Mouse (Mus musculus): ENCODE data around the gene Foxo3. TPM values are rescaled to one million over a fixed set of nuclear protein-coding genes. Genes with fewer than 3 reads are reported as not detected.

Gene Foxo3
- 10 to 100 TPM; 39.5 to 46.7 TPM for total RNA-seq (2021)

- DNase-seq (ENCODE audit: extremely low spot score in 1 of 2, low spot score in 1 of 2): peak; percentile 81 to 86
Observed at GRCm38 (mm10) chr10:42276507-42277345, at the start of gene Foxo3. Gene Foxo3 (minus strand): TSS chr10:42276755.

GRCm38 (mm10) chr10:42325305-42325704, 48.8 kb upstream of the Foxo3 start:
- DNase-seq (ENCODE audit: extremely low spot score in 1 of 2, low spot score in 1 of 2): no peak

GRCm38 (mm10) chr10:42323978-42324377, 47.4 kb upstream of the Foxo3 start:
- DNase-seq (ENCODE audit: extremely low spot score in 1 of 2, low spot score in 1 of 2): no peak

- DNase-seq (ENCODE audit: extremely low spot score in 1 of 2, low spot score in 1 of 2): no peak
Observed at GRCm38 (mm10) chr10:42313222-42313786, 36.7 kb upstream of the Foxo3 start.

GRCm38 (mm10) chr10:42312557-42312956, 36.0 kb upstream of the Foxo3 start:
- DNase-seq (ENCODE audit: extremely low spot score in 1 of 2, low spot score in 1 of 2): no peak

GRCm38 (mm10) chr10:42308687-42308987, 32.1 kb upstream of the Foxo3 start:
- DNase-seq (ENCODE audit: extremely low spot score in 1 of 2, low spot score in 1 of 2): no peak

GRCm38 (mm10) chr10:42307980-42308686, 31.6 kb upstream of the Foxo3 start:
- peak; percentile 82 to 88 for DNase-seq (ENCODE audit: extremely low spot score in 1 of 2, low spot score in 1 of 2)

- DNase-seq (ENCODE audit: extremely low spot score in 1 of 2, low spot score in 1 of 2): no peak
Observed at GRCm38 (mm10) chr10:42306422-42306821, 29.9 kb upstream of the Foxo3 start.

GRCm38 (mm10) chr10:42300805-42301204, 24.2 kb upstream of the Foxo3 start:
- DNase-seq (ENCODE audit: extremely low spot score in 1 of 2, low spot score in 1 of 2): no peak

- no peak for DNase-seq (ENCODE audit: extremely low spot score in 1 of 2, low spot score in 1 of 2)
Observed at GRCm38 (mm10) chr10:42299967-42300366, 23.4 kb upstream of the Foxo3 start.

GRCm38 (mm10) chr10:42299426-42299825, 22.9 kb upstream of the Foxo3 start:
- no peak for DNase-seq (ENCODE audit: extremely low spot score in 1 of 2, low spot score in 1 of 2)

- DNase-seq (ENCODE audit: extremely low spot score in 1 of 2, low spot score in 1 of 2): no peak
Observed at GRCm38 (mm10) chr10:42297954-42298353, 21.4 kb upstream of the Foxo3 start.

GRCm38 (mm10) chr10:42297109-42297508, 20.6 kb upstream of the Foxo3 start:
- DNase-seq (ENCODE audit: extremely low spot score in 1 of 2, low spot score in 1 of 2): no peak

- DNase-seq (ENCODE audit: extremely low spot score in 1 of 2, low spot score in 1 of 2): no peak
Observed at GRCm38 (mm10) chr10:42296559-42296958, 20.0 kb upstream of the Foxo3 start.

- DNase-seq (ENCODE audit: extremely low spot score in 1 of 2, low spot score in 1 of 2): no peak
Observed at GRCm38 (mm10) chr10:42295028-42295427, 18.5 kb upstream of the Foxo3 start.

- DNase-seq (ENCODE audit: extremely low spot score in 1 of 2, low spot score in 1 of 2): no peak
Observed at GRCm38 (mm10) chr10:42294392-42294791, 17.8 kb upstream of the Foxo3 start.

- no peak for DNase-seq (ENCODE audit: extremely low spot score in 1 of 2, low spot score in 1 of 2)
Observed at GRCm38 (mm10) chr10:42293877-42294276, 17.3 kb upstream of the Foxo3 start.

GRCm38 (mm10) chr10:42291360-42291759, 14.8 kb upstream of the Foxo3 start:
- no peak for DNase-seq (ENCODE audit: extremely low spot score in 1 of 2, low spot score in 1 of 2)

GRCm38 (mm10) chr10:42287666-42288065, 11.1 kb upstream of the Foxo3 start:
- no peak for DNase-seq (ENCODE audit: extremely low spot score in 1 of 2, low spot score in 1 of 2)

- DNase-seq (ENCODE audit: extremely low spot score in 1 of 2, low spot score in 1 of 2): peak in 1 of 2 experiments; percentile 33
Observed at GRCm38 (mm10) chr10:42278307-42278850, 1.8 kb upstream of the Foxo3 start.
